Comparison of ENCODE assay signal across 29 mouse cellular contexts in genomic region chr12:69441764-69442163, GRCm38 (mm10).
DNase-seq lines count a peak whose midpoint lies in the region; ATAC-seq and TF ChIP-seq lines count a peak whose summit lies in the region.
"Had no signal": no experiment of that assay in that cellular context is flagged by ENCODE, and none has a peak within 500 bp of the region (broad histone marks: within the 10 kb centered on the region; RNA-seq: fewer than 3 reads in every experiment).

No protein-coding gene starts in this region.

- H3K9me3 ChIP-seq in intestine, embryonic 14.5 days (ENCODE audit: control insufficient read depth, low read length): no peaks in the 10 kb centered on the region
- 0 out of 2 replicates have a peak, but pooled peaks cover 2% of the 10 kb centered on the region for H3K9me3 ChIP-seq in intestine, embryonic 16.5 days (ENCODE audit: control insufficient read depth, low read length)
- no peaks in the 10 kb centered on the region for H3K9me3 ChIP-seq in stomach, embryonic 16.5 days (replicated peaks; ENCODE audit: control insufficient read depth, low read length)
- H3K9me3 ChIP-seq in limb, embryonic 10.5 days (replicated peaks): no peaks in the 10 kb centered on the region
- H3K9me3 ChIP-seq: embryonic facial prominence, embryonic 13.5 days; embryonic facial prominence, embryonic 15.5 days; forebrain, embryonic 10.5 days; forebrain, embryonic 12.5 days; G1E had no signal

- TF ChIP-seq CTCF in small intestine, adult 2 months (IDR thresholded peaks at IDR 0.05; ENCODE audit: extremely low read depth, insufficient read length, insufficient replicate concordance, low read depth, low read length): no peak

- no peaks in the 10 kb centered on the region for H3K36me3 ChIP-seq in intestine, embryonic 14.5 days (ENCODE audit: control insufficient read depth, insufficient read depth, low read length)
- no peaks in the 10 kb centered on the region for H3K36me3 ChIP-seq in intestine, embryonic 16.5 days (ENCODE audit: control insufficient read depth, insufficient read depth, low read length)
- no peaks in the 10 kb centered on the region for H3K36me3 ChIP-seq in small intestine, adult 2 months (ENCODE audit: control insufficient read depth, insufficient read depth, low read length)
- H3K36me3 ChIP-seq in stomach, embryonic 16.5 days (ENCODE audit: control insufficient read depth, insufficient read depth, low read length): no peaks in the 10 kb centered on the region
- no peaks in the 10 kb centered on the region for H3K36me3 ChIP-seq in limb, embryonic 10.5 days
- H3K36me3 ChIP-seq: embryonic facial prominence, embryonic 13.5 days; embryonic facial prominence, embryonic 15.5 days; forebrain, embryonic 10.5 days; forebrain, embryonic 12.5 days; G1E had no signal

- no peak overlapping the region for H3K4me3 ChIP-seq in intestine, embryonic 14.5 days (ENCODE audit: low read depth, low read length)
- H3K4me3 ChIP-seq in intestine, embryonic 16.5 days (ENCODE audit: low read length): no peak overlapping the region
- no peak overlapping the region for H3K4me3 ChIP-seq in small intestine, adult 2 months (ENCODE audit: low read depth, low read length)
- H3K4me3 ChIP-seq in stomach, embryonic 16.5 days (replicated peaks; ENCODE audit: low read length): no peak overlapping the region
- no peak overlapping the region for H3K4me3 ChIP-seq in limb, embryonic 10.5 days
- H3K4me3 ChIP-seq: embryonic facial prominence, embryonic 13.5 days; embryonic facial prominence, embryonic 15.5 days; erythroblast, embryonic 14.5 days; forebrain, embryonic 10.5 days; forebrain, embryonic 12.5 days had no signal

- TF ChIP-seq POLR2A in small intestine, adult 2 months (IDR thresholded peaks at IDR 0.05; ENCODE audit: low read depth, low read length): no peak

- no peak overlapping the region for H3K27ac ChIP-seq in intestine, embryonic 14.5 days (ENCODE audit: low read depth)
- peak overlapping the region; percentile 60 for H3K27ac ChIP-seq in intestine, embryonic 16.5 days (ENCODE audit: low read length)
- peak overlapping the region; percentile 87 for H3K27ac ChIP-seq in small intestine, adult 2 months (ENCODE audit: insufficient read depth, low read depth, low read length)
- H3K27ac ChIP-seq in stomach, embryonic 16.5 days (ENCODE audit: low read length): peak overlapping the region; percentile 89
- H3K27ac ChIP-seq in limb, embryonic 10.5 days: no peak overlapping the region
- H3K27ac ChIP-seq: embryonic facial prominence, embryonic 13.5 days; embryonic facial prominence, embryonic 15.5 days; forebrain, embryonic 12.5 days had no signal

- peak overlapping the region; percentile 5; the same call in 1 of the 2 replicates for H3K4me2 ChIP-seq in intestine, embryonic 14.5 days (ENCODE audit: low read length)
- peak overlapping the region; percentile 37; the same call in 1 of the 2 replicates for H3K4me2 ChIP-seq in intestine, embryonic 16.5 days (ENCODE audit: low read depth, low read length)
- peak overlapping the region; percentile 16; the same call in 1 of the 2 replicates for H3K4me2 ChIP-seq in stomach, embryonic 16.5 days (ENCODE audit: low read depth, low read length)
- H3K4me2 ChIP-seq: embryonic facial prominence, embryonic 13.5 days; embryonic facial prominence, embryonic 15.5 days; forebrain, embryonic 12.5 days had no signal

- peaks cover 9% of the 10 kb centered on the region for H3K4me1 ChIP-seq in intestine, embryonic 14.5 days (replicated peaks; ENCODE audit: control insufficient read depth, insufficient read depth, low read length)
- H3K4me1 ChIP-seq in intestine, embryonic 16.5 days (ENCODE audit: control insufficient read depth, insufficient read depth, low read length): peaks cover 4% of the 10 kb centered on the region; the same call in 1 of the 2 replicates
- H3K4me1 ChIP-seq in small intestine, adult 2 months (ENCODE audit: control insufficient read depth, insufficient read depth, insufficient read length, low read length): peaks cover 16% of the 10 kb centered on the region
- peaks cover 11% of the 10 kb centered on the region for H3K4me1 ChIP-seq in stomach, embryonic 16.5 days (ENCODE audit: control insufficient read depth, insufficient read depth, low read length)
- peaks cover 19% of the 10 kb centered on the region for H3K4me1 ChIP-seq in limb, embryonic 10.5 days

- ATAC-seq in intestine, embryonic 14.5 days (replicated peaks; ENCODE audit: low FRiP score, low TSS enrichment, low read depth): no peak
- ATAC-seq in intestine, embryonic 16.5 days: peak; percentile 61
- no peak for ATAC-seq in stomach, embryonic 16.5 days (ENCODE audit: insufficient read depth, low FRiP score)
- ATAC-seq: activated CD4-positive, CD25-positive, alpha-beta regulatory T cell, adult 4 months; CD4-positive, CD25-positive, alpha-beta regulatory T cell, adult 4 months; forebrain, embryonic 14.5 days had no signal

- no peak for DNase-seq in intestine, embryonic 14.5 days (ENCODE audit: low spot score)
- no peak for DNase-seq in kidney, adult 18-20 months
- no peak for DNase-seq in limb, embryonic 10.5 days (ENCODE audit: low spot score)
- DNase-seq in right cerebral cortex, postnatal 36 days (ENCODE audit: low spot score in 2 of 2): no peak
- DNase-seq in yolk sac, embryonic 10.5 days (ENCODE audit: low spot score): no peak
- DNase-seq: adrenal gland, adult 8-10 months; adrenal gland, postnatal 14 days; adrenal gland, postnatal 36 days; B cell, adult 2 months; cerebellum, adult 11-12 months; cerebellum, adult 2 months; cerebellum, adult 9-10 months; cerebellum, postnatal 10 days; cerebellum, postnatal 25 days; embryo, embryonic 11 days had no signal

- no peaks in the 10 kb centered on the region for H3K27me3 ChIP-seq in intestine, embryonic 14.5 days (replicated peaks; ENCODE audit: control insufficient read depth, insufficient read depth, low read length)
- H3K27me3 ChIP-seq in intestine, embryonic 16.5 days (replicated peaks; ENCODE audit: control insufficient read depth, insufficient read depth, low read length): no peaks in the 10 kb centered on the region
- no peaks in the 10 kb centered on the region for H3K27me3 ChIP-seq in small intestine, adult 2 months (ENCODE audit: control insufficient read depth, insufficient read depth, low read length)
- no peaks in the 10 kb centered on the region for H3K27me3 ChIP-seq in stomach, embryonic 16.5 days (ENCODE audit: control insufficient read depth, insufficient read depth, low read length)
- H3K27me3 ChIP-seq in limb, embryonic 10.5 days (ENCODE audit: low read depth, poor library complexity, severe bottlenecking): no peaks in the 10 kb centered on the region
- H3K27me3 ChIP-seq: CH12.LX; embryonic facial prominence, embryonic 13.5 days; embryonic facial prominence, embryonic 15.5 days; forebrain, embryonic 12.5 days; Patski had no signal

- H3K9ac ChIP-seq in intestine, embryonic 14.5 days (ENCODE audit: low read length): no peak overlapping the region
- H3K9ac ChIP-seq in intestine, embryonic 16.5 days (ENCODE audit: low read depth, low read length): no peak overlapping the region
- no peak overlapping the region for H3K9ac ChIP-seq in stomach, embryonic 16.5 days (ENCODE audit: low read length)
- H3K9ac ChIP-seq: embryonic facial prominence, embryonic 13.5 days; embryonic facial prominence, embryonic 15.5 days; forebrain, embryonic 12.5 days had no signal

- WGBS in intestine, embryonic 14.5 days: 63% methylated on average over 4 of the region's 4 CpGs
- WGBS in intestine, embryonic 16.5 days: 68% methylated on average over 4 of the region's 4 CpGs
- WGBS in small intestine, adult 2 months: 27% methylated on average over 4 of the region's 4 CpGs
- 75% methylated on average over 4 of the region's 4 CpGs for WGBS in stomach, embryonic 16.5 days
- WGBS in limb, embryonic 10.5 days: 93% methylated on average over 4 of the region's 4 CpGs

Comparison
In these comparisons a context has a peak if more than half of its experiments do, and no peak if none do; other contexts are left out.
1. H3K27ac ChIP-seq: peak in intestine, embryonic 16.5 days (single experiment), small intestine, adult 2 months (single experiment) and stomach, embryonic 16.5 days (single experiment); none in intestine, embryonic 14.5 days (single experiment) and limb, embryonic 10.5 days (single experiment).
2. Peak in every context shown above with its lines, with median percentiles within 50 percentile points of each other: H3K4me2 ChIP-seq.